Mouse (Mus musculus) layer of hippocampus, postnatal 36 days (tissue): ENCODE data around the gene Fhit. TPM values are rescaled to one million over a fixed set of nuclear protein-coding genes. Genes with fewer than 3 reads are reported as not detected.

Experiments used
- DNase-seq, 2 experiments: peaks; one replicate each; pipeline ENCODE4 v3.0.0; 2022
- total RNA-seq, 2 experiments: library from RNA; stranded (reverse); gene quantifications; 2 replicates each; pipeline ENCODE4 v1.2.3; 2021

The Fhit gene
- total RNA-seq, 2 experiments from 2014 or later: 4.8 to 6.8 TPM

GRCm38 (mm10) chr14:9671776-9672175 lies 1490.1 kb downstream of the Fhit start:
- no peak for DNase-seq

DNA sequence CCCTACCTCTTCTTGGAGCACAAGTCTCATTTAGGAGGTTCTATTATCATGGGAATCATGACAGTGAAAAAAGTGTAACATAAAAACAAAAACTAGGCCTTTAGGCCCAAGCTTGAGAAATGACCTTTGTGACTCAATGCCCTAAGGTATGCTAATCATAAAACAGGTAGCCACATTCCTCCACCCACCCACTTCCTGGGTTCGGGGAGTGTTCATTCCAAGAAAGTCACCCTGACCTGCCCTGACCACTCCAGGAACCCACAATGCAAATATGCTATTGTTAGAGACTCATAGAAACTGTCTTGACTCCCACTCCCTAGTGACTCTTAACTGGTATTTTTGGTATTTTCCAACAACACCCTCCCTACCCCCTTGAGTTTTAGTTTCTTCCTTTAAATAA lies 1492.1 kb downstream of the Fhit start:
- DNase-seq: no peak

GRCm38 (mm10) chr14:9658445-9658844 lies 1503.4 kb downstream of the Fhit start:
- DNase-seq: no peak

GRCm38 (mm10) chr14:9651417-9651816 lies 1510.4 kb downstream of the Fhit start:
- DNase-seq: peak; percentile 23 to 27

GRCm38 (mm10) chr14:9648416-9648815 lies 1513.4 kb downstream of the Fhit start:
- peak; percentile 34 to 45 for DNase-seq

DNA sequence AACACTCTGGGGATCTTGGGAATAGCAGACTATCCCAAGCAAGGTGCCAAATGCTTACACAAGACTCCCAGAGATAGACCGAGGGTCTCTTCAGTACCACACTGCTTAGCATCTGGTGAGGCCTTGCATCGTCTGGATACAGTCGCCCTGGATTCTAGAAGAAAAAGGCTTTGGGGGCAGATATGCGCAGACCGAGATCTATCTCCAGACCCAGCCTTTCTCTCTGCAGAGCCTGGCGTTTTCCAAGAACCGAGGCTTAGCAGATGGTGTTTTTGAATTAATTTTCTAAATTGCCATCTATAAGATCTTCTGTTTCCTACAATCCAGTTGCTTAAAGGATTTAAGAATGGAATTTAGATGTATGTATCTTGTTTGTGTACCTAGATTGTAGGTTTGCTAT lies 1515.6 kb downstream of the Fhit start:
- no peak for DNase-seq

DNA sequence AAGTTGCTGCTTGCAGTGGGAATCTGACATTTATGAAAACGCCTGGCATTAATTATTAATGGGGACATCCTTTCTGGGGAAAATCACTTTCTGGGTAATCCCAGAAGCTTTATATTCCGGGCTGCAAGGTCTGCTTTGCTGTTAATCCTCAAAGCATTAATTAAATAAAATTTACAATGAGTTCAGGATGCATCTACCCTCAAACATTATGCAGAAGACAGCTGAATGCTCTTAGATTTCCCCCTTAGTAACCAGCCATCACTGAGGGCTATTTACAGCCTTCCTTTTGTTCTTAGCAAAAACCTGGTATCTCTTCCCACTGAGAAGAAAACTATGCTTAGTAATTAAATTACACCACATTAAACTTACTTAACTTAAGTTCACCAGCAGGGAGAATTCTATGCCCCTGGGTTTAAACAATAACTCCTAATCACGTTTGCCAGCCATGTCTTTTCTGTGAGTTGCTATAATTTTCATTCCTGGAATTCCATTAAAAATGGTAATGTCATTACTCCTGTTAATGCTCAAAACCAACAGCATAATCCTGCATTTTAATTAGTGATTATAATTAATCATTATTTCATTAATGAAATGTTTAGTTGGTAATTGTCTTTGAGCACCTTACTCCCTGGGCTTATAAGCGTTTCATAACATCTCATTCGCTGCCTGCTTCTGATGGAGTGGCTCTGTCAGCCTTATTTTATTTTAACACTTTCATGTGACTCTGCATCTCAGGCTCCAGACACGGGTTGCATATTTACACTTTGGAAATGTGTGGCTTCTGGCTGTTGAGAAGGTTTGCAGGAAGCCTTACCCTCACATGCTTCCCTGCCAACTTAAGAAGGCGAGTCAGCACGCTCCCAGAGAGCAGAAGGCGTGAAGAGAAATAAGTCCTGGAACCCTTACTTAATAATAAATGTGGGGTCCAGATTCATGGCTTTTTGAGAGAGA lies 1517.3 kb downstream of the Fhit start:
- DNase-seq: no peak

DNA sequence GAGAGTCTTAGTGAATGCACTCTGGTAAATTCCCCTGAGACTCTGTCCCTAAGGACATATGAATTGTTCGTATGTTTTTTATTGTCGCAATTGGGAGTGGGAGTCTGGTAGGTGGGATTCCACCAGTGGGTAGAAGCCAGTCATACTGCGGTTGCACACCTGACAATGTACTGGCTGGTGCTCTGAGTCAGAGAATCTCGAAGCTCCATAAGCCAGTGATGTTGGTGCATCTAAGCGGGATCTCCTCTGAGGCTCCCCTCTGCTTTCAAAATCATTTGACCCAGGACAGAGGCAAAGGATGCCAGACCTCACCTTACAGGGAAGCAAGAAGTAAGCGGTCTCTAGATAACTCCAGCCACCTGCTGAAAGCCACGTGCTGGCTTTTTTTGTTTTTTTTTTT lies 1518.1 kb downstream of the Fhit start:
- DNase-seq: no peak

GRCm38 (mm10) chr14:9642628-9643027 lies 1519.2 kb downstream of the Fhit start:
- DNase-seq: no peak

GRCm38 (mm10) chr14:9642068-9642467 lies 1519.8 kb downstream of the Fhit start:
- no peak for DNase-seq

DNA sequence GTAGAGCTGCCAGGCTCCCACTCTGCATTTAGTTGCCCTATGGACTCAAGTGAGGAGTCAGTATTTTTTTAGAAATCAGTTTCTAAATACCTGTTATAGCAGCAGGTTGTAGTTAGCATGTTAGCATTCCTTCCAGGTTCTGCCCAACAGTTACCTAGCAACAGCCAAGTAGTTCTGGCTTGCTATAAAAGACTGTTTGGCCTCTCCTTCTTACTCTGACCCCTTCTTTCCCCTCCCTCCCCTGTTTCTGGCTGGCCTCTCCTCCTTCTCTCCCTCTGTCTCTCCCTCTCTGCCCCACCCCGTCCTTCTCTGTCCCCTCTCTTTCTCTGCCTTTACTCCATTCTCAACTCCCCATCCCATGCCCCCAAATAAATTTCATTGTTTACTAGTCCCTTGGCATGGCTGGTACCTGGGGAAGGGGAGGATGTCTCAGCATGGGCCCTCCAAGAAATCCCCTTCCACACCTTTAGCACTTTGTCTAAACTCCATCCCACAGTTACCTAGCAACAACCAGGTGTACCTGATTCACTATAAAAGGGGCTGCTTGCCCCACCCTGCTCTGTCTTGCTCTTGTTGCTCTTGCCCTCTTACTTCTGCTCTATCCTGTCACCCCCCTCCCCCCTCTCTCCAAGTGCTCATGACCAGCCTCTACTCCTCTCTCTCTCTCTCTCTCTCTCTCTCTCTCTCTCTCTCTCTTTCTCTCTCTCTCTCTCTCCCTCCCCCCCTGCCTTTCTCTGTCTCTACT lies 1527.4 kb downstream of the Fhit start:
- DNase-seq: no peak

DNA sequence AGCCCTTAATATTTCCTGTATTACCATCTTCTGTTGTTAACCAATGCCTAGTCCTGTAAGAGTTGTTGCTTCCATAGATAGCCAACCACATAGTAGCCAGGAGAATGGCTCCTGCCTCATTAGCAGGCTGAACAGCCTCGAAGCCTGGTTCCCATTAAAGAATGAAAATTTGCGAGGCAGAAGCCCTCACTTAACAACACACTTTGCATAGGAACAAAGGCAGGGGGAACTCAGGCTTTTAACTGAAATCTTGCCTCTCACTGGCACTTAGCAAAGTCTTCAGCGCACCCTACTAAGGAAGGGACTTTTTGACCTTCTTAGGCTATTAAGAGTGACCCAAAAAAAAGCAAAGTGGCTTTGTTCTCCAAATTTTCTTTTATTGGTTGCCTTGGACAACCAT lies 1529.3 kb downstream of the Fhit start:
- no peak for DNase-seq

GRCm38 (mm10) chr14:9623219-9624043 lies 1538.4 kb downstream of the Fhit start:
- no peak for DNase-seq

DNA sequence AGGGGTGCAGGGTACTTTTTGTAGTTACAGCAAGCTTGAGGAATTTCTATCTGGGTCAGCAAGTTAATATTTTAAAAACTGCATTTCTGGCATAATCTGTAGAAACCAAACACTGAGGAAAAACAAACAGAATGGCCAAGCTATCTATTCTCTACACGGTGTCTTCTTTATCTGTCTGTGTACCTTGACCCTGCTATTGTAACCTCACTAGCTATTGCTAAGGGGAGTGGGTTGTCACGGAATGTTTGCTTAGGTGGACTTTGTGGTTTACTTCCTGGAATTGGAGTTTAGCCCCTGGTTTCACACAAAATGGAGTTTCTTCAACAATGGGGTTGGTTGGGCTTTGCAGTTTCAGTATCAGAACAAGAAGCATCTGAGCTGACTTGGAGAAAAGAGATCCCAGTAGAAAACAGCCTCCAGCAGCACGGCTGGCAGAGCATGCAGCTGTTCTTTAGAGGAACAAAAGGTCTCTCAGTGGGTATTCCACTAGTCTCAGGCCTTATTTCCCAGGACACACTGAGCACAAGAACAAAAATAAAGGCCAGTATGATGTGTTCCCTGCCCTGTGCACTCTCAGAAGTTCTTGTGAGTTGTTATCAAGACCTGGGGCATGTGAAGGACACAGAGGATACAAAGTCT lies 1540.8 kb downstream of the Fhit start:
- no peak for DNase-seq

GRCm38 (mm10) chr14:9619840-9620239 lies 1542.0 kb downstream of the Fhit start:
- no peak for DNase-seq

- DNase-seq: no peak
Observed at GRCm38 (mm10) chr14:9613126-9613525, 1548.7 kb downstream of the Fhit start.

GRCm38 (mm10) chr14:9609120-9609519 lies 1552.7 kb downstream of the Fhit start:
- DNase-seq: no peak

DNA sequence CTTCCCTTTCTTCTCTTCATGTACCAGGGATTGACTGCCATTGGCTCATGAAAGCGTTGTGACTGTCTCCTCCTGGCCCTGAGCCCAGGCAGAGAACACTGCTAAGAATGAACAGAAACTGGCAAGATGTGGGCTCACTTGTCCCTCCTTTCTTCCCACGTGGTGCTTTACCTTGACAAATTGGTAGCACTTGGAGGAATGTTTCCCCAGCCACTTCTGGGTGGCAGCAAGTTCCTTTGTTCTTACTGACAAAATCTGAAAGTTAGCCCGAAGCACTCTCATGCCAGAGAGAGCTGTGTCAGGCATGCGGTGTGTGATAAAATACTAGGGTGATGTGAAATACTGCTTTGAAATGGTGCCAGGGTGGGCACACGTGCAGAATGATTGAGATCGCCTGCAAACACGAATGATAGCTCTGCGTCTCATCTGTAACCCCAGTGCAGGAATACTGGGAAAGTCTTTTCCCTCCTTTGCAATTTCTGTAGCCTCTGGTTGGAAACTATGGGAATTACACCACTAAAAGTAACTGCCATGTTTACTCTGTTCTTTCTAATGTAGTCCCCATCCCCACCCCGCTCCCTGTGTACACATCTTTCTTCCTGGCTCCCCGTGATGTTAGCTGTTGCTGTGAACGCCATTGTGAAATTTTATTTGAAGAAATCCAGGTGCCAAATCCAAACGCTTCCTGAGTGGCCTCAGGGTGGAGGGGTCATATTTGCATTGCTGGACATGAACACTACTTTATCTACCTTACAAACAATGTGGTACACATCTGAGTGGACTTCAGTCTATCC lies 1555.1 kb downstream of the Fhit start:
- DNase-seq: peak in 1 of 2 experiments; percentile 14

DNA sequence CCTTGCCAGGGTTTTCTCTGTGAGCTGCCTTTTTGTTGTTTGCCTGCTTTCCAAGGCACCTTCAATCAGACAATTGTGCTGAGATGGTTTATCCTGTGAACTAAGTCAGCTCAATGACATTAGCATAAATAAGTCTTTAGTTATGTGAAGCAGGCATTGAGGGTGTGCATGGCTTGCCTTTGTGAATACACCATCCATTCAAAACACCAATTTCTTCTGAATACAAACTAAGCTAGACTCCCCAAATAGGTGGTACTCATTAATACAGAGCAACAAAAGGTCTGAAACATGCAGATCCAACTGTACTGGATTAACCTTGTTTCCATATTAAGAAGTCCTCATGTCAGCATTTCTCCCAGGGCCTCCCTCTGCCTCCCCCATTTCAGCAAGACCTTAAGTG lies 1561.6 kb downstream of the Fhit start:
- no peak for DNase-seq

- no peak for DNase-seq
Observed at GRCm38 (mm10) chr14:9597460-9597977, 1564.3 kb downstream of the Fhit start.

DNA sequence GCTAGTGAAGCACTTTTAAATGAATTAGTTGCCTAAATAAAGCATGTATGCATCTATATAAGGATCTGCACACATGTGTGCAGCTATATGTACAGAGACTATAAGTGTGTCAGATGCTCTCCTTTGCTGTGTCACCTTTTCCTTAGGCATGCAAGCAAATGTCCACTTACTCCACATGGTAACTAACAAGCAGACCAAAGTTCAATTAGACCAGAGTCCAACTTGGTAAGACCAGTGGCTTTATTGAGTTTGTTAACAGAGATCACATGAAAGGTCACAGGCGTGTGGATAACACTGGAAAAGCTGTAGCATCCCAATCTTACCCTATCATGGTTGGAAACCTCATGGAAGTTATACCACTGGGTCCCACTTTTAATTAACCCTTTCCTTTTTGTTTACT lies 1572.7 kb downstream of the Fhit start:
- DNase-seq: no peak
